Mouse (Mus musculus): ENCODE data around the gene Fbxl16.
A peak's percentile ranks its signal among the peaks of the same experiment; 100 is the strongest.

GRCm38 (mm10) chr17:25813471-25813870 is 4.6 kb downstream of the Fbxl16 start:
- TF ChIP-seq CTCF (IDR thresholded peaks at IDR 0.05; ENCODE audit: borderline replicate concordance, insufficient read depth, low read depth, low read length) (peak; percentile 52; the same call in 1 of the 2 replicates), POLR2A (IDR thresholded peaks at IDR 0.05; ENCODE audit: borderline replicate concordance, insufficient read depth, low read length) (no peak)
